Mouse (Mus musculus): ENCODE results near the gene Dgkg.

The Dgkg gene

GRCm38 (mm10) chr16:22600108-22600699, 56.8 kb downstream of the Dgkg start:
- DNase-seq (ENCODE audit: extremely low read depth, low read depth, low spot score) = no peak

GRCm38 (mm10) chr16:22598741-22599140, 58.3 kb downstream of the Dgkg start:
- no peak for DNase-seq (ENCODE audit: extremely low read depth, low read depth, low spot score)

DNA sequence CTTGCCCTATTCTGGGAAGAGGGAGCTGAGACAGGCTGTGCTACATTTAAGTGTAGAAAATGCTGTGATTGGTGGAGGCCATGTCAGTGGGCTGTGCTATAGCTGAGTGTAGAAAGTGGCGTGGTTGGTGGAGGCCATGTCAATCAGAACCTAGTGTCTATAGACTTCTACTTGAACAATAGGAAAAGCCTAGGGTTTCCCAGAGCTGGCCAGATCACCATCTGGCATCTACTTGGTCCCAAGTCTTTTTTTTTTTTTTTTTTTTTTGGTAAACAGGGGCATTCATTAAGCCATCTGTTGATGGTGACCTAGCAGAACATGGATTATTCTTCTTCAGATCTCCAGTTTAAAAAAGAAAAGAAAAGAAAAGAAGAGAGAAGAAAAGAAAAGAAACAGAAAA, 60.6 kb downstream of the Dgkg start:
- DNase-seq (ENCODE audit: extremely low read depth, low read depth, low spot score) = no peak

DNA sequence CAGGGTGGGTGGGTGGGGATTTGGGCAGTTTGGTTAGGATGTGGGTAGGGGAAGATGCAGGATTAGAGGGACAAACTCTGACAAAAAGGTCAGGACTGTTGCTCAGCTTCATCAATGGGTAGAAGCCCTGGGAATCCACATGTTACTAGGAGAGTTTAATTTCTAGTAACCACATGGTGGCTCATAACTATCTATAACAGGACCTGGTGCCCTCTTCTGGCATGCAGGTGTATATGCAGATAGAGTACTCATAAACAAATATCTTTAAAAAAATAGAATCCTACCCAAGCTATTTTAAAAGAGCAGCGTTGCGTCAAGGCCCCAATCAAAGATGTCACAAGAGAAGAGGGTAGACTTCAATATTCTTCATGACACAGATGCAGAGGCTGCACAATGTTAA, 63.1 kb downstream of the Dgkg start:
- DNase-seq (ENCODE audit: extremely low read depth, low read depth, low spot score) = no peak

DNA sequence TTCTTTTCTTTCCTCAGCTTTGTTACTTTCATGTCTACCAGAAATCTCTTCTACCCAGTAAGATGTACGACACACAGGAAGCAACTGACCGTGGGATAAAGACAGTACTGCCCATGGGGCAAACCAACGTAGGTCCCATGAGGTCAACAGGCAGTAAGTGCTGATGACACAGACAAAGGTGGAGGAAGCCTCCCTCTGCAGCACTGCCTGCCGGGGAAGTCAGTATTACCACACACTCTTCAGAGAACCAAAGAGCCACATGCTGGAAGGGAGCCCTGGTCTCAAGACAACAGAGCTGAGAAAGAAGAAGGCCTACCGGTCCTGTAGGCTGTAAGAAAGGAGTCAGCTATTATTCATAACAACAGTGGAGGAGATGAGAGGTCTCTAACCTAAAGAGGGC, 67.4 kb downstream of the Dgkg start:
- peak; percentile 1 for DNase-seq (ENCODE audit: extremely low read depth, low read depth, low spot score)

DNA sequence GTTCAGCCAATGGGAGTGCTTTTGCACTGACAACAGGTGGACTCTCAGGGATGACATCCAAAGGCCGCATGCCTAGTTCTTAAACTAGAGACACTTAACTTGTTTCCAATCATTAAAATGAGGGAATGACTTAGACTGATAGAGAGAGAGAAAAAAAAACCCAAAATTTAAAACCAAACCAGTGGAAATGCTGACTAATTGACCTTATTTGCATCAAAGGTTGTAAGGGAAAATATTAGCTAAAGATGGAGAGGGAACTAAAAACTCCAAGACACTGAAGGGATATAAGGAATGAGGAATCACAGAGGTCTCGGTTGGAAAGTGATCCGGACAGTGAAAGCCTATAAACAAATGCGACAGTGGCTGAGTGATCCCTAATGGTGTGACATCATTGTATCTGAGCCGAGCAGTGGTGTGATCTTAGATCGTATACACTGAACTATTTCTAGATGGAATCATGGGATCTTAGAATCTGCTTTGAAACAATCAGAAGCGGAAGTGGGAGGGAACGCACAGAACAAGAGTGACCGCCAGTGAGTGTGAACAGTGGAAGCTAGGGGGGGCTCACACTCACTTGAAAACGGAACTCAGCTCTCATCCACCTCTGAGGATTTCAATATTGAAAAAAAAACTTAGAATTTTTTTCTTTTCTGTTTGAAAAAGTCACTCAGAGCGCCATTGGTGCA, 70.7 kb downstream of the Dgkg start:
- no peak for DNase-seq (ENCODE audit: extremely low read depth, low read depth, low spot score)

- no peak for DNase-seq (ENCODE audit: extremely low read depth, low read depth, low spot score)
Measured at GRCm38 (mm10) chr16:22585523-22585922, 71.5 kb downstream of the Dgkg start.

DNA sequence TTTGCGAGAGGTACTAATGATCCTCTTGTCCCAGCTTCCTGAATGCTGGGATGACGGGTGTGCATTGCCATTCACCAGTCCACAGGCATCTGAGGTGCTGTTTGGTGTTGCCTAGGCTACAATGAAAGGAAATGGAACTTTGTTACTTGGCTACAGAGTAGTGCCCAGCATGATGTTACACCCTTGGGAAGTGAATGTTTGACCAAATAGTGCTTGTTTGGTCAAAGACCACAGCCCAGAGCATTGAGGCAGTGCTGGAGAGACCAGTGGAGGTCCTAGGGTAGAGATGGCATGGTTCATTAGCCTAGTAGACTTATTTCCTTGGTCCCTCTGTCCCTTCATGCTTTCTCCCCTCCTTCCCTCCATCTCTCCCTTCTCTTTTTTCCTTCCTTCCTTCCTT, 73.6 kb downstream of the Dgkg start:
- DNase-seq (ENCODE audit: extremely low read depth, low read depth, low spot score) = no peak

DNA sequence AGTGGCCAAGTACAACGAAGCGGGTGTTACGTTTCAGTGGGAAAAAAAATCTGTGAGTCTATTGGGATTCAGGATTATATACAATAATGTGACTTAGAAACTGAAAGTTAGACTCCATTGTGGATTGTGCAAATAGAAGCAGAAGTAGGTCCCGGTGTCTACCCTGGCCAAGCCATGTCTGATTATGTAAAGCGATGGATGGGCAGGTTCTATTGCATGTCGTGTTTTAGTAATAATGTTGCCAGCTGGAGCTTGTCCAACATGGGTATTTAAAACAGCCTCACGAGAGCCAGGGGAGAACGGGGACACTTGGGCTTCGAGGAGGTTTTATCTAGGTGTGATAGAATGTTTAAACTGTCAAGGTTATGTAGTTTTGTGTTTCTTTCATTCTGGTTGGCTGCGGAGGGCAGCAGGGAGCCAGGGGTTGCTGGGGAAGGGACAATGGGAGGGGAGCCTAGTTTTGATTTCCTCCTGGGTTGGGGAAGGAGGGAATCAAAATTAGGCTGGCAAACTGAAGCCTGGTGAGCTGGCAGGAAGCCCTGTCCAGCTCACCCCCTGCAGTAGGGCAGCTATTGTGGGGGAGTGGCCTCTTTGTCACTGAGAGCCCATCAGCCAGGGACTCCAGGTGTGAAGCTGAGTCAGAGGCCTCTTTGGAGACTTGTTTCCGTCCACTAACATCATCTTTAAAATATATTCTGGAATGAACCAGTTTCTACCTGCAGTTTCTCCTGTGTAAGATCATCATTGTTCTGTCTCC, 74.7 kb downstream of the Dgkg start:
- DNase-seq (ENCODE audit: extremely low read depth, low read depth, low spot score) = no peak

DNA sequence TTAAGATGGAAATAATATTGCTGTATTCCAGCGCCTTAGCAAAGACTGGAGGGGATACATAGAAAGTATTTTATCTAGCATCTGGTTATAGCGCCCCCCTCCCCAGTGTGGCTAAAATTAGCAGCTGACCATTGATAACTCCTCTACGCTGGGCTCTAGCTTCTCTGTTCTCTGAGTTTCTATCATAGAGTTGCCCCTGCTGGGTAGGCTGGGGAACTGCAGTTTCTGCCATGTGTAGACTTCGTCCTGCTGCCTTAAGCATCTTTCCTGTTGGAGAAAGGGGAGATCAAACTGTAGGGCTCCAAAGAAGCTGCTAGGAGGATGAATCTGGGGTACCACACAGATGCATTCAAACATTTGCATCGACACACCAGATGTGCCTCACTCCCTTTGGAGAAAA, 76.9 kb downstream of the Dgkg start:
- DNase-seq (ENCODE audit: extremely low read depth, low read depth, low spot score) = no peak

DNA sequence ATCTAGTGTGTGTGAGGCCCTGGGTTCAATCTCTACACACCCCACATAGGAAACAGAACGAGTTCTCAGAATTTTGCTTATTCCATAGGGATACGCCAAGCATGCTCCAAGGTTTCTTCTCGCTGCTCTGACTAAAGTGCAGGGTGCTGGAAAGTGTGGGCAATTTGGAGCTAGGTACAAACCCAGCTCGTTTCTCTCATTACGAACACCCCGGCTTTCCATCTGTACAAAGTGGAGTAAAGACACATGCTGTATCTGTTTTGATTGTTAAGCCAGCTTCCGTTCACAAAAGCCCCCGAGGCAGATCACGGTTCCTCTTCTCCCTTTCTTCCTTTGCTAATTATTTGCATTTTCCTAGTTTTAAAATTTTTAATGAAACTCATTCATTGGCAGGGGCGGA, 78.1 kb downstream of the Dgkg start:
- no peak for DNase-seq (ENCODE audit: extremely low read depth, low read depth, low spot score)

DNA sequence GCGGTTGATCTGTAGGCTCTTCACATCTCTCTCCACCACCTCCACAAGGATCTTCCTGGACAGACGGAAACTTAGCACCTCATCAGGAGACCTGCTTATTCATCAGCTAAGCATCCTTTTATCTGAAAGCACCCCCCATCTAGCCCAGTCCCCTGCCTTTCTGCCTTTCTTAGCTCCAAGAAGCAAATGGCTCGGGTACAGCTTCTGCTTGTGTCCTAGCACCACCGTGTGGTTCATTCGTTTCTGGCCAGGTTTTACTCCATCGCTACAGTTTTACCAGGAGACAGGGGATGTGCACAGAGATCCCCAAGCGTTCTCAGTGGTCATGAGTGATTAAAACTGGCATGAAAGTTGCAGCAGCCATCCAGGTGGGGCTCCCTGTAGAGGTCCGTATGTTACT, 79.4 kb downstream of the Dgkg start:
- DNase-seq (ENCODE audit: extremely low read depth, low read depth, low spot score) = no peak

- no peak for DNase-seq (ENCODE audit: extremely low read depth, low read depth, low spot score)
Measured at GRCm38 (mm10) chr16:22574164-22574563, 82.9 kb downstream of the Dgkg start.

DNA sequence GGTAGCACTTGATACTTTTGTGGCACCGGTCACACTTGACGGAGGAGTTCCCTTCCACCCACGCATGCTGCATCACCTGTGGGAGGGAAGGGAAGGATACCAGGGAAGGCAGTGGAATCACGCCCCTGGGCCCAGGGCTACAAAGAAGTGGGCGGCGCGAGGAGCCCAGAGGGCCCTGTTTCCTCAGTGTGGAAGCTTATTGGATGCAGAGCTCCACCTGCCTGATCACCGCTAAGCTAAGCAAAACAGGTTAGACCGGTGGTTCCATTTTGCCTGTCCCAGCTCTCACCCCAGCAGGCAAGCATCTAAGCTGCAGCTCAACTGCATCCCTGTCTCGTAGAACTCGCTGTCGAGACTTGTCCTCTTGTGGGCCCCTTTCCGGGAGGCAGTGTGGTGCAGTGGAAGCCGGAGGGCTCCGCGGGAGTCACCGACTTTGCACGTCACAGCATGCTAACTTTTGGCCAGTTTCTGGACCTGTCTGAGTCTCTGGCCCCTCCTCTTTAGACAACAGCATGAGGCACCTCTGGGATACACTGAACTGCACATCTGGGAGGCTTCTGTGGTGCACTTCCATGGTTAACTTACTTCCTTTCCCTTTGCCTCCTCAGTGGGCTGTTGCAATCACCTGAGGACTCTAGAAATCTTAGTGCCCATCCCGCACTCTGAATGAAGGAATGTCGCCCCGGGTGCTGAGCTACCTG, 84.2 kb downstream of the Dgkg start:
- peak; percentile 52 for DNase-seq (ENCODE audit: extremely low read depth, low read depth, low spot score)

DNA sequence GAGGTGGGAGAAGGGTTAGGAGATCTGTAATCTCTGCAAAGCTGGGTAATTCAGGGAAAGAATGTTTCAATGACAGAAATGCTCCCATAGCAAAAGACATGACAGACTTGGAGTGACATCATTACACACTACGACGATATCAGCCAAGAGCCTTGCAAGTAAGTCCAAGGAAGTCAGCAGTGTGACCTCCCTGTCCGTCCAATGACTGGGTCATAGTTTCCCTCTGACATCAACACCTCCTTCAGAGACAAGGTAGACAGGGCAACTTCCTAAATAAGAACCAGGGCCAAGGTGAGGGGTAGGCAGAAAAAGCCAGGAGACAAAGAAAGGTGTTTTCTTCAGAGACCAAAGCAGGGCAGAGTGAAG, 92.1 kb downstream of the Dgkg start:
- no peak for DNase-seq (ENCODE audit: extremely low read depth, low read depth, low spot score)

- no peak for DNase-seq (ENCODE audit: extremely low read depth, low read depth, low spot score)
Measured at GRCm38 (mm10) chr16:22564259-22564906, 92.6 kb downstream of the Dgkg start.

DNA sequence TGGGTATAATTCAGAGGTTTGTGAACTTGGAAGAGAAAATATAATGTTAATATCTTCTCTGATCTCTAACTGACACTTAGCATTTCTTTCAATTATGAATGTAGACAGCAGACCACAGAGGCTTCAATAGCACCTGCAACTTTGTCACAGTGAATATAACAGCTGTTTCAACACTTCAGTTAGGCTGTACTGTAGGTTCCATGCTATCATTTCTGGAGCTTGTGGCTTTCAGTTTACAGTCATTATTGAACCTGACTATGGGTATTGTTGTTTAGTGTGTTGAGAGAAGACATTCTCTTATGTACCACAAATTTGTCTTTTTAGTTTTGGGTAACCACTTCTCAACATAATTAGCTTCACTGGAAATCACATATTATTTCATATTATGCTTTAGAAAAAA, 93.4 kb downstream of the Dgkg start:
- DNase-seq (ENCODE audit: extremely low read depth, low read depth, low spot score) = no peak

DNA sequence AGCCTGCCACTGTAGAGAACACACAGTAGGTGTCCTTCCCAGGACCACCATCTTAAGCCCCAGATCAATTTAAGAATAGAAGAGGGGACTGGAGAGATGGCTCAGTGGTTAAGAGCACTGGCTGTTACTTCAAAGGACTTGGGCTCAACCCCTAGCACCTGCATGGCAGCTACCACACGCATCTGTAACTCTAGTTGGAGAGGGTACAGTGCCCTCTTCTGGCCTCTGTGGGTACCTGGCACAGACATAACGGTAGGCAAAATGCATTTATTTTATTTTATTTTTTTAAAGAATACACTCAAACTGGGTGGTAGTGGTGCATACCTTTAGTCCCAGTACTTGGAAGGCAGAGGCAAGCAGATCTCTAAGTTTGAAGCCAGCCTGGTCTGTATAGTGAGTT, 102.0 kb downstream of the Dgkg start:
- DNase-seq (ENCODE audit: extremely low read depth, low read depth, low spot score) = no peak

DNA sequence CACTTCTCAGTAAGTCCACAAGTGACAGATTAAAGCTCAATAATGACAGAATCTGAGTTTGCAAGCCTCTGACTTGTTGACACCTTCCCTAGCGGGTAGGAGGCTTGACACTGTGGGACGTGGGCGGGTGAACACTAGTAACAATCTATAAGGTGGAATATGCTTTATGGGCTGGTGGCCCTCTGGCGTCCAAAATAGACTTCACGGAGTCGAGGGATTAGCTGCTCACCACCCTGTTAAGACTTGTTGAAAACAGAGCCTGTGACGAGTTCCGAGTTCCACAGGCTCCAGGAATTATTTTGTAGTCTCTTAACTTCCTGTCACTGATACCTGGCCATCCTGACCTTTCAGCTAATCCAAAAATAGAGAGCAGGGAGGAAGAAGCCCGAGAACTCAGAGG, 104.7 kb downstream of the Dgkg start:
- DNase-seq (ENCODE audit: extremely low read depth, low read depth, low spot score) = no peak

DNA sequence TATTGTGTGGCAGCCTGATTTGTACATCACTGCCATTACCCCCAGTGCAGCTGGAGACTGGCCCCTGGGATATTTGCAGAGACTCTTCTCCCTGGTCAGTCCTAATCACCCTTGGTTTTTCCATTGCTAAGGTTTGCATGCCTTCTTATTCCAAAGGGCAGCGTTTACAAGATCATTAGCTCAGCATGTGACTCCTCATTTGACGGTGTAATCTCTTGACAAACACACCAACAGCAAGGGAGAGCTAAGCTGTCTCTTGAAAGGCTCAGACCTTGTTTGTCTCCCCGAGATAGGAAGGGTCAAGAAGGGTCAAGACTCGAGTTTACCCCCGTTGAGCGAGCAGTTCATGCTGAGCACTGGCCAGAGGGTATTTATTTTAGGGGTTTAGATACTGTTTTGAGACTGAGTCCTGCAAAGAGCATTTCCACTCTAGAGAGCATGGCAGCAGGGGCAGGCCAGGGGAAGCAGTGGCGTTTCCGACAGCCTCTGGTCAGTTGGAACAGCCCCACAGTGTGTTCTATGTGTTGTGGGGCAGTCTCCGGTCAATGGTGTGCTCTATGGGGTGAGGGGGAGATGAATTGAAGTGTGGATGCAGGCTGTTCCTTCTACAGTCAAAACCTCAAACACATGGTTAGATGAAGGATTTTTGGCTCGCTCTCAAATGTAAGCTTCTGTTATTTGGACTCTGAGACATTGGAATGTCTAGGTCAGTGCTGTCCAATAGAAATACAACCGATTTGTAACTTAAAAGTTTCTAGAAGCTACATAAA, 105.6 kb downstream of the Dgkg start:
- no peak for DNase-seq (ENCODE audit: extremely low read depth, low read depth, low spot score)

DNA sequence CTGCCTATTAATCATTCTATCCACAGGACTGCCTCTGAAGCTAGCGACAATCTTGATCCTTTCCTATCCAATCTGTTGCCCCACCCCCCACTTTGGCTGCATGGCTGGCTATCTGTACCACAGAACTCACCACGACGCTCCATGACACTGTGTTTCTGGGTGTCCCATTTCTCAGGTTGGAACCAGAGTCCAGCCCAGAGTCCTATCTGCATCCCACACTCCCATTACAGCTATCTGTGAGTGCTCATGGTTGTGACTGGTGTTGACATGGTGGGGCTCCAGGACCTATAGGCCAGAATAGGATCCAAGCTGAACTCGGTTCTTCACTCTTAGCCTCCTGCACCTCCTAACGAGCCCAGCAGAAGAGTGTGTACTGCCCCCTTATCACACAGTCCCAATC, 107.7 kb downstream of the Dgkg start:
- DNase-seq (ENCODE audit: extremely low read depth, low read depth, low spot score) = no peak
